Mouse (Mus musculus) natural killer cell, adult 2 months (primary cell): Measurements from ENCODE around the gene Hist1h2bm.
"Not testable (repeated sequence)": the region's sequence is repeated elsewhere in the genome, so short reads cannot be mapped to it uniquely, and the experiment has no call there.

Experiments used
- DNase-seq, 2 experiments: peaks; one replicate each; pipeline ENCODE4 v3.0.0; 2022; ENCODE audit warnings: low spot score in 2 of 2

Gene Hist1h2bm

DNA sequence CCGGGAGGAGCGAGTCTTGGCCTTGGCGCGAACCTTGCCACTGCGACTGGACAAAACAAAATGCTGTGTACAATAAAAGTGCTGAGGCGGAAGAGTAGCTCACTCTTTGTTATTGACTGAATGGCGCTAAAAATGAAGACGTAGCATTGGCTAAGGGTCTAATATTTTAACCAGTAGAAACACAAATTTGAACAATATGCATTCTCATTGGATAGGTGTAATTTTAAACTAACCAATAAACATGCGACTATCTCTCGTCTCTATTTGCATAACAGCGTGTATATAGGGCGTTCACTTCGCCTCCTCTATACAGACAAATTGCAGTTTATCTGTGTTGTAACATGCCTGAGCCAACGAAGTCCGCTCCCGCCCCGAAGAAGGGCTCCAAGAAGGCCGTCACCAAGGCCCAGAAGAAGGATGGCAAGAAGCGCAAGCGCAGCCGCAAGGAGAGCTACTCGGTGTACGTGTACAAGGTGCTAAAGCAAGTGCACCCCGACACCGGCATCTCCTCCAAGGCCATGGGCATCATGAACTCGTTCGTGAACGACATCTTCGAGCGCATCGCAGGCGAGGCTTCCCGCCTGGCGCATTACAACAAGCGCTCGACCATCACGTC, at the start of gene Hist1h2bm:
Gene Hist1h2bm, plus strand, starts transcription at position 288 of the 616 bp plus-strand sequence.
- DNase-seq, result peak; percentile 56

DNA sequence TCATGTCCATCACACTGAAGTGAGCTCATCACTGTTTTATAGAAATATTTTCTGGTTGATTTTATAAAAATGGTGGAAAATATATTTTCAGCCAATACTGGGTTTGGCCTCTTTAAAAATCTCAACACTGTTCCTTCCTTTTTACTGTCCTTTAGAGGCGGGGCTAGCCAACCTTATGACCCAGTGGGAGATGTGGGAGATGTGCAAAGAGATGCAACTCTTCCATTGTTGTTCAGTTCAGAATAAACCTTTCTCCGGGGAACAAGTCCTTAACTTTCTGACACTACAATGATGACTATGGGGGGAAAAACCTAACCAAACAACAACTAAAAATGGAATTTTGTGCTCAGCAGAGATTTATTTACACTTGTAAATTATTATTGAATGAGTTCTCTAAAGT, 44.5 kb upstream of the Hist1h2bm start, which contains the start of gene Olfr1360:
Gene Olfr1360, minus strand, starts transcription at position 101 of the 400 bp plus-strand sequence.
- DNase-seq, result no peak

DNA sequence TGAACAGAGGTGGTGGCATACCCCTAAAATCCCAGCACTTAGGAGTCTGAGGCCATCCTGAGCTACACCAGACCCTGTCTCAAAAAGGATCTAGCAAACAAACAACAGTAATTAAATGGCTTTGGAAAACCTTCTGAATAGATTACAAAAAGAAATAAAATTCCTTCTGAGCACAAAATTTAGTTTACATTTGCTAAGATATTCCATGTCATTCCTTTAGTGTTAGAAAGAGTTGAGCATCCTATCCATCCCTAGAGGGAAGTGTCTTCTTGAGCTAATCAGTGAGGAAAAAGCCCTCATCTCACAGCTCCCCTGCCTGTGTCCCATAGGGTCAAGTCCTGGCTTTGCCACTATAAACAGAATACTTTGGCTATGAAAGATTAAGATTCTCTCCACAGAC, 24.0 kb upstream of the Hist1h2bm start, which contains the start of gene Olfr1359:
Gene Olfr1359, plus strand, starts transcription at position 301 of the 400 bp plus-strand sequence.
- no peak for DNase-seq

DNA sequence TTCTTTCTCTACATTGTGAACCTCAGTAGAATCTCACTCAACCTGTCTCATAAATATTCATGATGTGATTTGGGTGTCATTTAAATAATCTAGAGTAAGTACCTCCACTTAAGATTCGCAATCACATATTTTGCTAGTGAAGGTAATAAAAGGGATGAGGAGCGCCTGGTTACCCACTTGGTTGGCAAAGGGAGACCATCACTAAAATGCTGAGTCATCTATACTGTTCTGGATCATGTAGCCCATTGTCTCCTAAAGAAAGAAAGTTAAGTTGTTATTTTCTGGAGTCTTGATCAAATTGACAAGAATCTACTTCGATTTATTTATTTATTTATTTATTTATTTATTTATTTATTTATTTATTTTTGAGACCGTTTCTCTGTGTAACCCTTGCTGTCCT, 15.2 kb upstream of the Hist1h2bm start:
- no peak for DNase-seq

DNA sequence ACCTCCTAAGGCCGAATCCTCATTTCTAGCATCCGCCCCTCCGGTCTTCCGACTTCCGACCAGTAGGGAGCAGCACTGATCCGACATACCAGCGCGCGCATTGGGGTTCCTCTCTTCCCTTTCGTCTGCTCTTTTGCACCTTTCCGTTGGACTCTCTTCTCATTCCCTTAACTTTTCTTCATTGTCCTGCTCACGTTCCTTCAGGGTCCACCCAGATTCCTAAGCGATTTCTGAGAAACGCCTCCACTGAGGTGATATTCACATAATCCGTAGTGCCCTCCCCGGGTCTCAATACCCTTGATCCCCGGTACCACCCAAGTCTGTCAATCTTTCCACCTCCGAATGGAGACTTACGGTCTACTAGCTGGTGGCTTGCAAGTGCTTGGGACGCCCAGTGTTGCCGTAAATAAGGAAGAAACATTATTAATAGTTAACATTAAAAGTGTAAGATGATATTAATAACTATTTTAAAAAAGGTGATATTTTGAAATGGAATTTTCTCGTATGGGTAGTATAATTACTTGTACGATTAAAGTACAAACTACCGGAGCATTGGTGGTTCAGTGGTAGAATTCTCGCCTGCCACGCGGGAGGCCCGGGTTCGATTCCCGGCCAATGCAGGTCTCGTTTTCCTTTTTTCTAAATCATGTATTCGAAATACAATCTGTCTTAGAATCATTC, 11.7 kb upstream of the Hist1h2bm start:
- peak; percentile 86 to 89 for DNase-seq

DNA sequence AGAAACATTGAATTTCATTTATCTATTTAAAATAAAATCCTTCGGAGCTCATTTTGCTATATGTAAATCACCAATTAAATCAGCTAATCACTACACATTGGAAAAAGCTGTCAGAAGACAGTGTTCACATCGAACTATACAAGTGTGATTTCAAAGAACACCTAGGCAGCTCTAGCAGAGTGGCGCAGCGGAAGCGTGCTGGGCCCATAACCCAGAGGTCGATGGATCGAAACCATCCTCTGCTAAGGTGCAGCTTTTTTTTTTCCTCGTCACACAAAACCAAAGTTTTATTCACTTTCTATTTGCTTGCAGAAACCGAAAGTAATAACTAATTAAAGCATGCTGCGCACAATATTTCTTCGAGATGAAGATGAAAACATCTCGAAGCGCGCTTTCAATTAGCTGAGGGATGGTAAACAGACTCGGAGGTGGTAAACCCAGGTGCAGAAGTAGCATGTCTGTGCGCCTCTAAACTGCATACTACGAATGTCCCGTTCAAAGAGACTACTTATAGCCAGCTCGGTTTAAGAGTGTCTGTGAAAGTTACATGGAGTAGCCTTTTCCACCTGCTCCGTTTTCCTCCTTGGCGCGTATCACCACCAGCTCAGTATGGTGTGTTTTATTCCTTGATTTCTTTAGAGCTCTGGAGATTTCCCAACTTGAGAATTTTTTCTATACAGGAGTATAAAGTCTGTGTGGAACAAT, 10.9 kb upstream of the Hist1h2bm start:
- DNase-seq, result peak; percentile 86 to 90

DNA sequence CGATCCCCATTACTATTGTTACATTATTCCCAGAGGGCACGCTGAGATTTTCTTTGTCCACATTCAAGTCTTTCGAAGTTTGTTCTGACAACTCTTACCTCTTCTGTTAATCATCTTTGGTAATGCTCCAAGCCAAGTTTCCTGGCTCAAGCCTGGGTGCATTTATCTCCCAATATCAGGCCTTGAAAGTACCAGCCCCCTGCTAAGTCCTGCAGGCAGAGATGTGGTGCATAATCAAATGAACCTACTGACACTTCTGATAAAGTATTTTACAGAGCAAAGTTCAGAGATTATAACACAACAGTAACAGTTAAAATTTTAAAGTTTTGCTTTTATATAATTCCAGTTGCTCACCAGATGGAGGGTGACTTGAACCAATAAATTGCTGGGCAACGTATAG, 10.1 kb upstream of the Hist1h2bm start:
- DNase-seq, result no peak

DNA sequence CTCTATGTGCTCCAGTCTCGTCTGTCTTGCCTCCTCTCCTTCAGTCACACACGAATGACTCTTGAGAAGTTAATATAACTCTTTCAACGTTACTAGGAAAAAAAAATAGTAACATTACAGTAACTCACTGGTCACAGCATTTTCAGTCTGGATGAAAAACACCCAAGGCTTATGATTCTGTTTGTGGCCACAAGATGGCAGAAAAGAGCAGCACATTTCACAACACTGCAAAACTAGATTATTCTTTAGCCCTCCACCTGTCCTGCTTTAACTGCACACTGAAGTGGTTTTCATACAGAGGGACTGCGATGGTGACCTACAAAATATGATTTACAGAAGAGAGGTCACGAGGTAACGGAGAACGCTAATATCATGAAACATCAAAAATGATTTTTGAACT, 7.1 kb upstream of the Hist1h2bm start:
- DNase-seq, result peak; percentile 61 to 71

DNA sequence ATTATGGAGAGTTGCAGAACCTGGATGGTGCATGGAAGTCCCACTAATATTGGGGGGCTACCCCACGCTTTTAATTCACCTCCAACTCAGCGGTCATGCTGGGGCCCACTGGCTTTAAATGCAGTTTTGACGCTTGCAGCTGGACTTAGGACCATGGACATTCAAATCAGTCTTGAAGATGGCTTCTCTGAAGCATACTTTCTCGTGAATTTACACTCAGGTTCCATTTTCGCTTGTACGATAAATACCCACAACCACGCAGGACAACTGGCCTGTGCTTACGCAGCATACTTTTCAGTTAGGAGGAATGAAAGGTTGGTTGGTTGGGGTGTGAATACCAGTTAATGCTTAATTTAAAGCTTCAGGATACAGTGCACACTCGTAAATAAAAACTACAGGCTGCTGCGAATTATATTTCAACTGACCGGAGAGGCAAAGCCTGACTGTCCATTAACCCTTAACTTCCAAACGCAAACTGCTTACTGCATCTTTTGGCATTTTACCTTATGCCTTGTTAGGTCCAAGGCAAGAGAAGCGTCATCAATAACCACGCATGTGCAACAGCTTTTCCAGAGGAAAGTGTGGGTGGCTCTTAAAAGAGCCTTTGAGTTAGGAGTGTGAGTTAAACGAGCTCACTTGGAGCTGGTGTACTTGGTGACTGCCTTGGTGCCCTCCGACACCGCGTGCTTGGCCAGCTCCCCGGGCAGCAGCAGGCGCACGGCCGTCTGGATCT, 6.5 kb upstream of the Hist1h2bm start:
- no peak for DNase-seq

DNA sequence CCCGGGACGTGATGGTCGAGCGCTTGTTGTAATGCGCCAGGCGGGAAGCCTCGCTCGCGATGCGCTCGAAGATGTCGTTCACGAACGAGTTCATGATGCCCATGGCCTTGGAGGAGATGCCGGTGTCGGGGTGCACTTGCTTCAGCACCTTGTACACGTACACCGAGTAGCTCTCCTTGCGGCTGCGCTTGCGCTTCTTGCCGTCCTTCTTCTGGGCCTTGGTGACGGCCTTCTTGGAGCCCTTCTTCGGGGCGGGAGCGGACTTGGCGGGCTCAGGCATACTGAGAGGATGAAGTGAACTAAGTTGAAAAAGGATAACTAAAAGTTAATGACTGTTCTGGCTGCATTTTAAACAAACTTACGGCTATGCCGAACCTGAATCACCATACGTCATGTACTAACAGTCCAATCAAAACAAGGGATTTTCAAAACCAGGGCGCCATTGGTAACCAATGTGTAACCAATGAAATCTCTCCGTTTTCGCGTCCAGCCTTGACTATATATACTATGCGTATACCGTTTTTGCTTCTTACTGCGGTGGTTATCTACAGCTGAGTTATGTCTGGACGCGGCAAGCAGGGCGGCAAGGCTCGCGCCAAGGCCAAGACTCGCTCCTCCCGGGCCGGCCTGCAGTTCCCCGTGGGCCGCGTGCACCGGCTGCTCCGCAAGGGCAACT, 5.8 kb upstream of the Hist1h2bm start, which contains the start of the genes Hist1h2bl and Hist1h2ai:
Gene Hist1h2bl, minus strand, starts transcription at position 280 of the 676 bp plus-strand sequence.
Gene Hist1h2ai, plus strand, starts transcription at position 559 of the 676 bp plus-strand sequence.
- DNase-seq, result peak; percentile 80 to 84

DNA sequence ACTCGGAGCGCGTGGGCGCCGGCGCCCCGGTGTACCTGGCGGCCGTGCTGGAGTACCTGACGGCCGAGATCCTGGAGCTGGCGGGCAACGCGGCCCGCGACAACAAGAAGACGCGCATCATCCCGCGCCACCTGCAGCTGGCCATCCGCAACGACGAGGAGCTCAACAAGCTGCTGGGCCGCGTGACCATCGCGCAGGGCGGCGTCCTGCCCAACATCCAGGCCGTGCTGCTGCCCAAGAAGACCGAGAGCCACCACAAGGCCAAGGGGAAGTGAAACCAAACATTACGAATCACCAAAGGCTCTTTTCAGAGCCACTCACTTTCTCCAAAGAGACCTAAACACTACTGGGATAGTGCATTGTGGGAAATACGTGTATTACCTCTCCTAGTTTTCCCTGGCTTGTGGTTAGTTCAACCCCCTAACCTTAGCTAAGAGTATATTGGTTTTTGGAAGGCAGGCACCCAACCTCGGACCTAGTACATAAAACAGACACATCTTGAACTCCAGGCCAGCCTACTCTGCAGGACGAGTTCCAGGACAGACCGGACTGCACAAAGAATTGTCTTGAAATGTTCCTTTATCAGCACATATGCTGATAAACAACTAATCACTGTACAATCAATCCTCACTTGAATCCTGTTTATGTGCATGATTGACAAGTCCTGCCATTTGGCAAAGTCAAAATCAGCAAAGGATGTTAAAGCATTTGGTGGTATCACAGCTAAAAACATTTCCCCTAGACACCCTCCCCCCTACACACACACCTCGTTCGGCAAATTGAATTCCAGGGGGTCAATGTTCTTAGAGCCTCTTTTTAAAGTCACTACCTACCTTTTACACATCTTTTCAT, 5.1 kb upstream of the Hist1h2bm start:
- peak; percentile 32 to 61 for DNase-seq

DNA sequence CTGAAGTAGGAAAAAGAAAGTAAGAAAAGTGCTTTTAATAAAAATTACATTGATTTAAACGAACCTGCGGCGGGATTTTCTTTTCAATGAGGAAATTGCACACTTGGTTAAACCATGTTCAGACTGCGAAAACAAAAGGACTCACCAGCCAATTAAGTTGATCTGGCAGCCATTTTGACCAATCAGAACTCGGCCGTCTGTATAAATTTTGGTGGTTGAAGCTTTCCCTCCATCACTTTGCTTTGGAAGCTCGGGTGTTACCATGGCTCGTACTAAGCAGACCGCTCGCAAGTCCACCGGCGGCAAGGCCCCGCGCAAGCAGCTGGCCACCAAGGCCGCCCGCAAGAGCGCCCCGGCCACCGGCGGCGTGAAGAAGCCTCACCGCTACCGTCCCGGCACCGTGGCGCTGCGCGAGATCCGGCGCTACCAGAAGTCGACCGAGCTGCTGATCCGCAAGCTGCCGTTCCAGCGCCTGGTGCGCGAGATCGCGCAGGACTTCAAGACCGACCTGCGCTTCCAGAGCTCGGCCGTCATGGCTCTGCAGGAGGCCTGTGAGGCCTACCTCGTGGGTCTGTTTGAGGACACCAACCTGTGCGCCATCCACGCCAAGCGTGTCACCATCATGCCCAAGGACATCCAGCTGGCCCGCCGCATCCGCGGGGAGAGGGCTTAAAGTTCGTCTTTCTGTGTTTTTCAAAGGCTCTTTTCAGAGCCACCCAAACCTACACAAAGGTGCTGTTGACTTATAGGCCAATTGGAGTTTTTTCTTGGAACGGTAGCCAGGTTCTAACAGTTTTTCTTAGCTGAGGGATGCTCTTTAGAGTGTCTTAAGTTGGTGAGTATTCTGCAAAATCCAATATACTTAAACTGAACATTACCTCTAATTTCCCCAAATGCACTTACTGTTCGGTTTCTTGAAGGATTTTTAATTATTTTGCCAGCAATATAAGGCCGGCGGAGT, 4.2 kb upstream of the Hist1h2bm start, which contains the start of gene Hist1h3h:
Gene Hist1h3h, plus strand, starts transcription at position 263 of the 961 bp plus-strand sequence.
- peak; percentile 77 to 83 for DNase-seq

DNA sequence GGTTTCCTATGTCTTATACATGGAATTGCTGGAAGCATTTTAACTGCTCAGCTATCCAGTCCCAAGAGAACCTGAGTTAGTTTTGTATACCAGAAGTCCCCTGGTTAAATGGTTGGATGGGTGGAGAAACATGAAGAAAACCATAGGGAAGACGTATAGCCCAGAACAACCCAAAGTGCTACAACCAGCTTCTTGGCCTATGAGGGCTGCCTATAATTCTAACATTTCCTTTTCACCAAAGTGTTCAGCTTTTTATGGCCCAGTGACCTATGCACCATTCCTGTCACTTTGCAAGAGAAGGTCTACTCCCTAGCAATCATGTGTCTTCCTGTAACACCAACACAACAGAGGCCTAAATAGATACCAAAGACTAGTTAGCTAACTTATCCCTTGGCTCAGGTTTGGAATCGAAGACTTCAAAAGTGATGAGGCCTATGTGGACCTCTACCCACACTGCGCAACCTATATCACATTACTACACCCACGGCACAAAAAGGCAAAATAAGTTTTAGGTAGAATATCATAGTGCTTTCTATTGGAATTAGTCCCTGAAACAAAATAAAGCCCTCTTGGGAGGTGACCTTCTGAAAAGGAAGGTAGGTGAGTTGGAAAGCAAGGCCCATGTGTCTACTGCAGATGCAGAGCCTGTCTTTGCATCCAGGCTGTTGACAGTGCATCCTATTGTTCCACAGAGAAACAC, 3.3 kb upstream of the Hist1h2bm start:
- DNase-seq, result no peak

DNA sequence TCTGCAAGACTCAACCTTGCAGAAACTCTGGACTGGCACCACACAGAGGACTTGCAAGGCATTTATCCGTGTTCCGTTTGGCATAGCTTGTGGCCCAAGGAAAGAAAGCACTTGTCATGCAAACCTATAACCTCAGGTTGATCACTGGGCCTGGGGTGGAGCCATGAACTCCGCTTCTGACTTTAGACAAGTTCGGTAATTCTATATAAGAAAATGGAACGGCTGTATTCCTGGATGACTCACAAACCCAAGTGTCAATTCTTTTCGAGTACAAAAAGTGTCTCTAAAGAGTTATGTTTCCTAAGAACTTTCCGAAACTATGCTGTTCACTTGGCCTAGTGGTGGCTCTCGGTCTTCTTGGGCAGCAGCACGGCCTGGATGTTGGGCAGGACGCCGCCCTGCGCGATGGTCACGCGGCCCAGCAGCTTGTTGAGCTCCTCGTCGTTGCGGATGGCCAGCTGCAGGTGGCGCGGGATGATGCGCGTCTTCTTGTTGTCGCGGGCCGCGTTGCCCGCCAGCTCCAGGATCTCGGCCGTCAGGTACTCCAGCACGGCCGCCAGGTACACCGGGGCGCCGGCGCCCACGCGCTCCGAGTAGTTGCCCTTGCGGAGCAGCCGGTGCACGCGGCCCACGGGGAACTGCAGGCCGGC, 612 bp upstream of the Hist1h2bm start:
- DNase-seq, result not testable (repeated sequence)

DNA sequence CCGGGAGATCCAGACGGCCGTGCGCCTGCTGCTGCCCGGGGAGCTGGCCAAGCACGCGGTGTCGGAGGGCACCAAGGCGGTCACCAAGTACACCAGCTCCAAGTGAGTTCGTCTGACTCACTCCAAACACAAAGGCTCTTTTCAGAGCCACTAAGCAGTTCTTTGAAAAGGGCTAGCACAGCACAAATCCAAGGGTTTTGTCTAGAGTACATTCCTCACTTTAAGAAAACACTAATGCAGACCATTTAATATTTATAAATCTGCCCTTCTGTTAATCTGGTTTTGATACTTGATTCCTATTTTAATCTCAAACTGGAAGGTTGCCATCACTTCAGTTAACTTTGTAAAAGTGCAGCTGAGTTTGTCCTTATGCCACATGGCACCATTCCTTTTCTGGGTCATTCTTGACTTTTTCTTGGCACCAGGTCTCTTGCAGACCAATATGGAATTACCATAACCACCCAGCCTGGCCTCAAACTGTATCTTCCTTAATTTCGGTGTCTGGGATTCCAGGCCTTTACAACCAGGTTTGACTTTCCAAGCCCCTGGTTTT, 605 bp downstream of the Hist1h2bm start:
- no peak for DNase-seq

DNA sequence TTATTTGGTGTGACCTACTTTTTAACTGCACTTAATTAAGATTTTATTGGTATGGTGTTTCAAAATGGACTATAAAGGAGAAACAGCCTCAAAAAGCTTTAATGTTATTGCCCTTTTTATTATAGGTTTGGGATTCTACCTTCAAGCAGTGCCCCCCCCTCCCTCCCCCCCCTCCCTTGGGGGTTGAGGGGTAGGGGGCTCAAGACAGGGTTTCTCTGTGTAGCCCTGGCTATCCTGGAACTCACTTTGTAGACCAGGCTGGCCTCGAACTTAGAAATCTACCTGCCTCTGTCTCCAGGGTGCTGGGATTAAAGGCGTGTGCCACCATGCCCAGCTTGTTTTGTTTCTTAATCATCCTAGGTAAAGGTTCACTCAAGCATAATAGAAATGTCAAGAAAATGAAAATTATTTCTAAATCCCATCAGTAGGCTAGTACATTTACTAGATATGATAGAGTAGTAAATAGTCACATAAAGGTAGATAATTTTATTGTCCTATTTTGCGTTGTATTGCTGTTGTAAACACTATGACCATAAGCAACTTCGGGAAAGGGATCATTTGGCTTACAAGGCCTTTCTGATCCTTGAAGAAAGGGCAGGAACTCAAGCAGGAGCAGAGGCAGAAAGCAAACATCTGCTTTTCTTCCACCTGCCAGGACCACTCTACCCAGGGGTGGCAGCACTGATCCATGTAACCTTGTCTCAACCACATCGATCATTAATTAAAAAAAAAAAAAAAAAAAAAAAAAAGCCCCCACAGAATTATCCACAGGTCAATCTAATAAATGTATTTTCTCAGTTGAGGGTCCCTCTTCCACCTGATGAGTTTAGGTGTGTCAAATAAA, 1.4 kb downstream of the Hist1h2bm start:
- DNase-seq, result no peak
